Mouse (Mus musculus) G1E-ER4 (cell line): ENCODE measurements around the gene Csf2ra. TPM values are rescaled to one million over a fixed set of nuclear protein-coding genes. Genes with fewer than 3 reads are reported as not detected.

Experiments used
- GATA1 ChIP-seq: IDR thresholded peaks from one replicate; pipeline ENCODE4 v1.8.0; 2012; ENCODE audit warnings: low read length, inconsistent platforms
- polyA plus RNA-seq: library from polyadenylated mRNA; stranded (reverse); fragments of >175 nt; gene quantifications from 2 replicates; pipeline ENCODE4 v1.2.3, GENCODE M21; 2012

The Csf2ra gene
- polyA plus RNA-seq: 1.7 and 2.5 TPM in 2 replicates

DNA sequence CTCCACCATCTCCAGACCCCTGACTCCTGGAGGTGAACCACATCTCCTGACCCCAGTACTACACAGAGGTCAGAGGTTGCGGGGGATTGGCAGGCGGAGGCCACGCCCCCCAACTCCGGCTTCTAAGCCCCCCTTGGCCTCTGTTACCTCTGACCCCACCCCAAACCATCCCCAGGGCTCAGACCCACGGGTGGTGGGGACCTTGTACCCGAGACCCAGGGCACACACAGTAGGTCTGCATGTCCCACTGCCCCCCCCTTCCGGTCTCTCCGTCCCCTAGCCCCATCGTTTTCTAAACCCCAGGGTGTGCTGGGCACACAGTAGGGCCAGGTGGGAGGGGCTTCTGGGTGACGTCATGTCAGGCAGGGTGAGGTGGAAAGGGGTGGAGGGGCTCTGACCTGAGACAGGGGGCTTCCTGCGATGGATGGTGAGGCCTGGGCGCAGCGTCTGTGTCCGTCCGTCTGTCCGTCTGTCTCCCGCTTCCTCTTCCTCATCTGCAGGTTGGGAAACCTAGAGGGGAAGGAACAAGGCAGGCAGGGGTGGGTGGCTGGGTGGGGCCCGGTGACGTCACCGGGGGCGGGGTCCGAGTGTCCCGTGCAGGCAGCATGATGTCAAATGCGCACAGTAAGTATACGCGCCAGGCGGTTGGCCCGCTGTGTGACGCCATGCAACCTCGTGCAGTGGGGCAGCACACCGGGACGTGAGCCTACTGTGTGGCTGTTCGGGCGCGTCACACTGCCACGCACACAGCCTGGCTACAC, at the start of gene Csf2ra:
TSS of gene Csf2ra (minus strand) at position 489 of the 761 bp plus-strand sequence.
- TF ChIP-seq GATA1: no peak

DNA sequence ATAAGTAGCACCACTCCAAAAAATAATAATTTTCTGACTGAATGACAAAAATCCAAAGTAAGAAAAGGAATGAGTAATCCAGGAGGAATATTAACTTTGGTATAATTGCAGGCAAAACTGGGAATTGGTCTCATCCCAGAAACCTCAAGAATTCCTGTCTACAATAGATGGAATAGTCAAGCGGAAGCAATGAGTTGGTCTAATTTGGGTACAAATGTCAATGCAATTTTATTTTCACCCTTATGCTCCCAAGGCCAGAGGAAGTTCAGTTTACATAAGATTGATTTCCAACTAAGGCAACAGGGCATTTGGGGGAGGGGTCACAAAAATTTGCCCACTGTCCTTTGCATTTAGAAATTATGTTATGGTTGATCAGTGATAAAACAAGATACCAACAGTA, 47.2 kb upstream of the Csf2ra start:
- no peak for TF ChIP-seq GATA1

DNA sequence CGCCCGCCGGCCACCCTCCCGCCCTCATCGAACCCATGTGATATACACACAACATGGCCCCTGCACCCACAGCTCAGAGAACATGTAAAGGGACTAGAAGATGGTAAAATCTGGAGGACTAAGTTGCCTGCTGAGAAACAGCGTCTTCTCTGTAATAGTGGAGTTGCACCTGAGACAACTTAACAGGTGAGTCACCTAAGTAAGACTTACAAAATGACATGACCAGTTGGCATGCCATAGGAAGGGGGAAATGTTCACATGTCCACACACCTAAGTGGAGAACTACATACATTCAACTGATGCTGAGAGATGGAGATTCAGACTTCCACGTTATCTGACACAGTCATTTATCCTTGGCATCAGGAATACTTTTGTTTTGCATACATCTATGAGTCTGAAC, 38.9 kb upstream of the Csf2ra start:
- no peak for TF ChIP-seq GATA1

DNA sequence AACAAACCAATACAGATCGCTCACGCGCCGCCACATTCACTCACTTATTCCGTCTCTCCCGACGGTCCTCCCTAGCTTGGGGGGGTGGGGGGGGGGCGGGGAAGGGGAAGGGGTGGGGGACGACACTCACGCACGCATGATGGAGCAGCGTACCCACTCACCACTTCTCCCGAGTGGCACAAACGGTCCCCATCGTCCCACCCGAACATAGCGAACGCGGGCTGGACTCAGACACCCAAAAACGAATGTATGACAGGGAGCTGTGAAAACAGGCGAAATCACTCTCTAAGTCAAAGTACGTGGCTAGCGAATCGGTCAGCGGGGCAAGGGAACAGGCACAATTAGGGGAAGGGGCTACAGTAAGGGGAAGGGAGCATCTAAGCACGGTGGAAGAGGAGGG, 38.4 kb upstream of the Csf2ra start:
- TF ChIP-seq GATA1: no peak

DNA sequence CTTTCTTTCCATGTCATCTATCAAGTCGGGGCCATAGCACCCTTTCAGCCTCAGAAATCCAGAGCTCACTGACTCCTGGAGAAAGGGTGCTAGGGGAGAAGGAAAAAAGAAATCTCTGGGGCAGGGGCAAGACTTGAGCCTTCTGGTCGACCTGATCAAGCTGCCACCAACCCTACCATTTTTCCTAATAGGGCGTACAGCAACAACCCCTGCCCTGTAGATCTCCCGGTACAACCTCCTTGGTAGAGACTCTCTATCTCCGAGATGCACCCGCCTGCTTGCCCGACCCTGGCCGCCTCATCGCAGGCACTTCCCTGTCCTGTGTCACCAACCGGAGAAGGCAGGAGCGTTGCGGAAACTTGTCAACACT, 38.0 kb upstream of the Csf2ra start:
- no peak for TF ChIP-seq GATA1

DNA sequence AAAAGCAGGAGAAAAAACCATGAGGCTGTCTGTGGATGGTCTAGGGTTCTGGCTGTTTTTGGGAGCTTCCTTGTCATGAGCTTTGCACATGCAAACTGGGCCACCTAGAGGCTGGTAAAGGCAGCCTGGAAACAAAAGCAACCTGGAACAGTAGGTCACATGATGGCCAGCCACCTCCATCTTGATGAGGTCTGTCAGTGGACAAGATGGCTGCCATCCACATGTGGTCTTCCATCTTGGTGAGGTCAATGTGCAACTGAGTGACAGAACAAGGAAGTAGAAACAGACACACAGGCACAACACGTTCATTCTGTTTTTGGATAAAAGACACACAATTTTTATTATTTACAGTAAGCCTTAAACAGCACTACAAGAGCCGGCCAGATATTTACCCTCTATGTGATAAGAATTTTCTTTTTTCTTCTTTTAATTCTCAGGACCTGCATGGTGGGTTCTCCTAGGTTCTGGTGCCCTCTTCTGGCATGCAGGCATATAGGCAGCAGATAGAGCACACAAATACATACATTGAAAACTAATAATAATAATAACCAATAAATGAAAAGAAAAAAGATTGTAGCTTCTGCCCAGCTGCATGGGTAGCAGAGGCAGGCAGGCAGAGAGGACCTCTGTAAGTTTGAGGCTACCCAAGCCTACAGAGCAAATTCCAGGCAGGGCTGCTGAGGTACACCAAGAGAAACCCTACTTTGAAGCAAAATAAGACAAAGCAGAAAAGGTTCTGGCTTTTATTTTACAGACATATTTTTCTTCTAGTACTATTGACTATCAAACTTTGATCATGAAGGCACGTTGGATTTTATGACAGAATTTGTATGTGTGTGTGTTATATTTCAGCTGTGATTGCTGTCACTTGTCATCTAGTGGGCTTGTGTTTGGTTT, 37.4 kb upstream of the Csf2ra start:
- no peak for TF ChIP-seq GATA1

DNA sequence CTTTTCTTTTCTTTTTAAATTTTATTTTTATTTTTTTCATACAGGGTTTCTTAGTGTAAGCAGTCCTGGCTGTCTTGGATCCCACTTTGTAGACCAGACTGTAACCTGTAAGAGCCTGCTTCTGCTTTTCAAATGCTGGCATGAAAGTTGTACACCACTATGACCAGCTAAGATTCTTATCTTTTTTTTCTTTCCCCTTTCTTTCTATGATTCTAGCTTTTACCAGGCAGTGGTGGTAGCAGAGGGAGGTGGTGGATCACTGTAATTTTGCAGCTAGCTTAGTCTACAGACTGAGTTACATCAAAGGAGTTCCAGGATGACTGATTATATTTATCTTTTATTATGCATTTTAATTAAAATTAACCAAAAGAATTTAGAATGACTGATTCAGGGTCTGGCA, 36.7 kb upstream of the Csf2ra start:
- TF ChIP-seq GATA1: no peak

DNA sequence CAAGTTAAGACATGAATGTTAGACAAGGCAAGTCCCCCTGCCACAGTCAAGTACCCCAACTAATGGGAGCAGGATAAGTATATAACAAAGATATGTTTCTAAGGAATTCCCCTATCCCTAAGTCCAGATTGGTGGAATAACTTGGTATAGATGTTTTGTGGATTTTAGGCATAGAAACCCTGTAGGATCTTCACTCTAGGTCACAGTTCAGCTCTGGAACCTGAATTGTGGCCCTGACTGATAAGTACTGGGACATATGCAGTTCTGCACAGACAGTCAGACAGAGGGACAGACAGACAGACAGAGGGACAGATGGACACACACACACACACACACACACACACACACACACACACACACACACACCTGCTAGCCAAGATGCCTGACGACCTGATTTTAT, 36.0 kb upstream of the Csf2ra start:
- no peak for TF ChIP-seq GATA1

DNA sequence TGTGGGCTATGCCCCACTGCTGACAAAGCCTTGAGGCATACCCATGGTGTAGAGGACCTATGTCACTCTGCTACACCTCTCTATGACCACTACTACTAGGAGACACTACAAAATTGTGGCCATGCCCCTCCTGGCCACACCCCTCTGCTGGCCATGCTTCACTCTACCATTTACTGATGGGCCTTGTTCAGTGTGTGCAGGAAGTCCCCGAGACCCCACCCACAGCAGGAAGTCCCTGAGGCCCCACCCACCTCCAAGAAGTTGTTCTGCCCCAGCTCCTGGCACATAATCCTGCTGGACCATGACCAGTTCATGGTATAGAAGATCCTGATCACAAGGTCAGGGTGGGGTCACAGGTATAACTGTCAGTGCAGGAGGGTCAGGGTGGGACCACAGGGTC, 33.0 kb upstream of the Csf2ra start:
- no peak for TF ChIP-seq GATA1

DNA sequence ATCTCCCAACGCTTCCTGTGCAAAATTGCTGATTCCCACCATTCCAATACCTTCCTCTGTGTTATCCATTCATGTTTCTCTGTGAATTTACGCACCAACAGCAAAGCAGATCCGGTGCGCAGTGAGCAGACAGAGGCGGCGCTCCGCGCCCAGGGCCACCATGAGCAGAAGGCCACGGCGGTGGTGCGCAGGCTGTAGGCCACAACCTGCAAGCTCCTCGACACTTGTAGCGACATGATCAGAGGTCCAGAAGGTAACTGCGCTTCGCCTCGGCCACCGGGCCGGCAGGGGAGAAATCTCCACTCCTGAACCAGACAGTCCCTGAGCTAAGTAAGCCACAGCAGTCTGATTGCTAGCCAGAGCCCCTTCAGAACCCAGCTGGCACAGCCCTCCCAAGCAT, 29.5 kb upstream of the Csf2ra start:
- no peak for TF ChIP-seq GATA1

DNA sequence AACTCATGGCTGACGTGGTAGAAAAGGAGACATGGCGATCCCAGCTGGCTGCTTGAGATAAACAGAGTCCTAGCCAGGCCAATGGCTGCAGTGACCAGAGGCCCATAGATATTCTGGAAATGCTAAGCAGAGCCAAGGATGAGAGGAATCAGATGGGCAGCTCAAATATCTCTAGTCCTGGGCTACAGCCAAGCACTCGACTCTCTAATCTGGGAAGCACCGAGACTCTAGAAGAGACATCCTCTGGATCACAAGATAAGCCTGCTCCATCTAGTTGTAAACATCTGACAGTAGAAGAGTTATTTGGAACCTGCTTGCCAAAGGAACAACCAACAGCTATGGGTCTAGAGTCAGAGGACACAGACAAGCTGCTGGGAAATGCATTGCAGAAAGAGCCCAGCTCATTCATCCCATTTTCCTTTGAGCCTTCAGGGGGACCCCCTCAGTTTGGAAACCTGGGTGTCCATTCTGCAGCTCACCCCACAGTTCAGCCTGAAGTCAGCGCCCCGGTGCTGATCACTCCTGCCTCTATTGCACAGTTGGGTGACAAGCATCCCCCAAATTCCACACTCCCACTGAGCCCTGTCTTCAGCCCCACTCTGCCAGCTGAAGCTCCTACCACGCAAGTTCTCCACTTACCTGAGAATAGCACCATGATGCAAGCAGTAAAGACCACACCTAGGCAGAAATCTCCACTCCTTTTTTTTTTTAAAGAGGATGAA, 28.1 kb upstream of the Csf2ra start:
- TF ChIP-seq GATA1: no peak

DNA sequence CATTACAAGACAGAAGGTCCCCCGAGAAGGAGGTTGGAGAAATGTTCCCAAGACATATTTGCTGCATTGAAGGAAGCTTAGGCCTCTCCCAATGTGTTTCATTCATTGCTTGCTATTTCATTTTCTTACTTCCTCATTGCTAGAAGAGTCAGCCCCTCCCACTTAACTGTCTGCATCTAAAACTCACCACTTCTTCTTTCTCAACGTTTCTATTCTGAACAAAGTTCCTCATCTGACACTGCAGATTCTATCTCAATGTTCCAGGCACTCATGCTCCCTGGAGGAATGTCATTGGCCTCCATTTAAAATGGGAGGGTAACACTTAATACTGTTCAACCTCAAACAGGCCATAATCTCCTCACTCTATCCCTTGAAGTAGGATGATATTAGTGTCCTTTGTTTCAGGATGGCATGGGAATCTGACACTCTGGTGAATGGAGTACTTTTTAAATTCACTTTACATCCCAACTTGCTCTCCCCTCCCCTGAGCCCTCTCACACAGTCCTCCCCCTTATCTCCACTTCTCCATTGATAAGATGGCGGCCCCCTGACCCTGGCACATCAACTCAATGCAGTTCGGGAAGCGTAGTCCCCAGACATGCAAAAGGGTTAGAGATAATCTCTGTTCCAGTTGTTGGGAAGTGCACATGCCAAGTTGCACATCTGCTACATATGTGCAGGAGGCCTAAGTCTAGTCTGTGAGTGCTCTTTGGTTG, 16.6 kb upstream of the Csf2ra start:
- TF ChIP-seq GATA1: no peak

DNA sequence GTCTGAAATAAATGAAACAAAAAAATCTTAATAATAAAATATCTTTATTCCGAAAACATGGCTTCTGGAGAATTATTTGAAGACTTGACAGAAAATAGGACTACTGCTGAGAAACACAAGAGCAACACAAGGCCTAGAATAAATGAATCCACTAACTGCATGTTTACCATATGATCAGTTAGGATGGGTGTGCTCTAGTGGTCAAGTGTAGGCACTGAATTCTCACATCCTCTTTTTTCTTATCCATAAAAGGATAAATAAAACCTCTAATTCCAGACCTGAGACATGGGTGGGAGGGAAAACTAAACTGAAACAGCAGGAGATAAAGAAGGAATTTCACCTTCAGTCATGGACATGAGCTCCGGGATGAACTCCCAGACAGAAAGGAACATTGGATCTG, 9.7 kb upstream of the Csf2ra start:
- no peak for TF ChIP-seq GATA1

DNA sequence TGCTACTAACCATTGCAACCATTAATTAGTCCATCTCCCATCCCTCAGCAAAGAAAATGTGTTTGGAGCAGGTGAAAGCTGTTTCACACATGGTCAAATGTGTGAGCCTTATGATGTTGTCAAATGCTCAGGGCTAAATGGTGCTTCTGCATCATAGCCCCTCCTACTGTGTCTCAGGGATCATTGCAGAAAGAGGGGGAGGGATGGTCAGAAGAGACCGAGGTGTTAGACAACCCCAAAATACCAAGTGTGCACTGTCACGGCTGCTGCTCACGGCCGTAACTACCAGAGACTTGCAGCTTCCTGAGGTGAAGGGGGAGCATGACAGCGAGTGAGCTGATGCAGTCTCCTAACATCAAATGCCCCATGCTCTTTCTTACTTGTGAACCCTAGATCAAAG, 6.3 kb upstream of the Csf2ra start:
- TF ChIP-seq GATA1: no peak

DNA sequence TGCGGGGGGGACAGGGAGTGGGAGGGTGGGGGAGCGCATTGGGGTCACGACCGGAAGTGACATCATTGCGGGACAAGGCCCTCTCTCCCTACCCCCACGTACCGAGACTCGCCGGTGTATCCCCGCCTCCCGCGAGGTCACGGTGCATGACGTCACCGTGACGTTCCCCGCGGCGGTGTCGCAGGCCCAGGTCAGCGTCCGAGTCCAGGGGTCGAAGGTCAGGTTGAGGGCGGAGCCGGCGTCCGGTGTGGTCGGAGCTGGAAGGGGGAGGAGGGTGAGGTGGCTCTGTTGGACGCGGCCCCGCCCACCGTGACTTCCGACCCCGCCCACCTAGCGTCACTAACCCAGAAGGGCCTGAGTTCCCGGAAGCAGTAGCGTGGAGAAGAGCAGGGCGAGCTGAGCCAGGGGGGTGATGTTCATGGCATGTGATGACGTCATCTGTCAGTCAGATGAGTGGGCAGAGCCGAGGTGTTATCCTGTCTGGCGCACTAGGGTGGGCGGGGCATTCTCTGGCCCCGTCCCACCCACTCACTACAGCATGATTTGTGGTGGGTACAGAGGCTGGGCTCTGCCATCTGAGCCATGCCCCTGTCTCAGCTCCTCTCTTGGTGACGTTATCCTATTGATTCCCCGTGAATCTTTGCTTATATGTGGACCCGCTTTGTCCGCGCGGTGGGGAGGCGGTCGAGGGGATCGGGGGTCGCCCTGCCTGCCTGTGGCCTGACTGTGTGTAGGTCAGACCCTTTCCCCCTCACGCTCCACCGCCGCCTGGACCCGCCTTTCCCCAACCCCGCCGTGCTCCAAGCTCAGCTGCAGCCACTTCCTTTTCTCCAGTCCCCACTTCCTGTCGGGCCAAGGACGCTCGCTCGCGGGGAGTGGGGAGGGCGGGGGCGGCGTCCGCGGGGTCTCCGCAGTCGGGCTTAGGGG, 1.0 kb downstream of the Csf2ra start:
- TF ChIP-seq GATA1: no peak
